Mouse (Mus musculus) liver, adult 2 months (tissue): ENCODE data around the gene Gm13420.

ENCODE experiments used
- CTCF ChIP-seq: fragments of 200-500 bp; IDR thresholded peaks from 2 replicates; pipeline ENCODE4 v1.5.1; 2011; ENCODE audit warnings: low read depth, low read length, control low read depth
- POLR2A ChIP-seq: fragments of 200-500 bp; IDR thresholded peaks from 2 replicates; pipeline ENCODE4 v1.6.1; 2011; ENCODE audit warnings: low read length, control low read depth; ENCODE audit not compliant: insufficient read depth; ENCODE audit errors: extremely low read depth

DNA sequence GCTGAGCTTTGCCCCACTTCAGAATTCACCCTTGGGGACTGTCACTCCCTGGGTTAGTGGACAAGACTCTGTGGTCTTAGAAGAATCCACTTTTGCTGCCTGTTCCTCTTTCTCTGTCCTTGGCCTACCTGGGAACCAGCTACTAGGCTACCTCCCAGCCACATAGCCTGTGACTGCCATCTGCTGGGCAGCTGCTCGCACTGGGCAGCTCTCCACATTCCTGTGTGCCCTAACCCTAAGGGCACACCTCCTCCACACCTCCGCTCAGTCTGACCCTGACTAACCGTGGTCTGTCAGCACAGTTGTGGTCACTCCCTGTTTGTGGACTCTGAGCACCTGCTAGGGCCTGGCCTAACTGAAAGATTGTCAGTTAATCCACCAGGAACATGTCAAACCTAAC, 19.9 kb downstream of the Gm13420 start:
- peak; percentile 95 for TF ChIP-seq CTCF
- TF ChIP-seq POLR2A: no peak
